Mouse (Mus musculus) G1E (cell line): ENCODE data around the gene Bmp2k. TPM values are rescaled to one million over a fixed set of nuclear protein-coding genes. Genes with fewer than 3 reads are reported as not detected.

Experiments
- ATAC-seq: 2 replicates; pipeline ENCODE4 v1.8.0; 2016; ENCODE audit warnings: mild to moderate bottlenecking; ENCODE audit not compliant: insufficient number of reproducible peaks, poor library complexity, low FRiP score, severe bottlenecking; ENCODE audit errors: extremely low read depth
- DNase-seq: peaks from one replicate; pipeline ENCODE4 v3.0.0; 2012; ENCODE audit warnings: low spot score
- H3K27me3 ChIP-seq: 2 replicates; pipeline ENCODE4 v1.6.1; 2012; ENCODE audit warnings: mild to moderate bottlenecking, low read length, inconsistent platforms; ENCODE audit not compliant: insufficient read depth
- H3K36me3 ChIP-seq: replicated peaks from 2 replicates; pipeline ENCODE3; 2012; ENCODE audit warnings: mild to moderate bottlenecking, inconsistent platforms
- H3K4me1 ChIP-seq: 2 replicates; pipeline ENCODE4 v1.6.1; 2012; ENCODE audit warnings: low read depth, low read length, inconsistent platforms, mixed read lengths; ENCODE audit not compliant: insufficient read depth
- H3K4me3 ChIP-seq: 2 replicates; pipeline ENCODE4 v1.5.1; 2012; ENCODE audit warnings: low read depth, mild to moderate bottlenecking, inconsistent platforms, low read length, moderate library complexity, mixed read lengths
- H3K9me3 ChIP-seq: replicated peaks from 2 replicates; pipeline ENCODE4 v1.6.1; 2012; ENCODE audit warnings: inconsistent platforms
- CTCF ChIP-seq: IDR thresholded peaks from 2 replicates; pipeline ENCODE4 v1.5.1; 2012; ENCODE audit warnings: low read depth, low read length, inconsistent platforms, mixed read lengths
- GATA1 ChIP-seq: IDR thresholded peaks from 2 replicates; pipeline ENCODE4 v1.6.1; 2012; ENCODE audit warnings: borderline replicate concordance, low read length, inconsistent platforms, mixed read lengths
- GATA2 ChIP-seq: IDR thresholded peaks from 2 replicates; pipeline ENCODE4 v1.6.1; 2012; ENCODE audit warnings: low read depth, low read length, inconsistent platforms, borderline replicate concordance
- POLR2AphosphoS5 ChIP-seq: IDR thresholded peaks from 2 replicates; pipeline ENCODE4 v1.6.1; 2012; ENCODE audit warnings: low read depth, low read length, inconsistent platforms; ENCODE audit not compliant: insufficient replicate concordance
- TAL1 ChIP-seq: conservative IDR thresholded peaks from 2 replicates; pipeline ENCODE4 v1.6.1; 2012; ENCODE audit warnings: low read depth, low read length, inconsistent platforms, mixed read lengths
- polyA plus RNA-seq: library from polyadenylated mRNA; stranded (reverse); fragments of >175 nt; gene quantifications from 2 replicates; pipeline ENCODE4 v1.2.3, GENCODE M21; 2012
- total RNA-seq, 2 experiments: library from RNA; stranded (forward) in 1 of 2; stranded (reverse) in 1 of 2; fragments of 200-1000 nt in 1 of 2; fragments of >200 nt in 1 of 2; fragmentation: Nextera tagmentation in 1 of 2; gene quantifications; 2 replicates each; pipeline ENCODE4 v1.2.3; 2014 to 2017

The Bmp2k gene
- total and polyA plus RNA-seq, 3 experiments = 52.6 to 944 (median 380) TPM

- Histone ChIP-seq H3K9me3 (no peaks in the 10 kb centered on the region), H3K27me3 (no peaks in the 10 kb centered on the region), H3K4me1 (peaks cover 84% of the 10 kb centered on the region), H3K36me3 (peaks cover 57% of the 10 kb centered on the region), H3K4me3 (peak overlapping the region; percentile 40; the same call in 1 of the 2 replicates)
- no peak for DNase-seq
- TF ChIP-seq CTCF (no peak), POLR2AphosphoS5 (no peak), GATA2 (no peak), GATA1 (no peak)
- ATAC-seq = no peak
These were observed 18.5 kb downstream of the Bmp2k start for GRCm38 (mm10) chr5:97015781-97016508.

- H3K36me3 ChIP-seq = peaks cover 58% of the 10 kb centered on the region
- peaks cover 86% of the 10 kb centered on the region for H3K4me1 ChIP-seq
- ATAC-seq = no peak
- DNase-seq = no peak
- TF ChIP-seq TAL1 (no peak), POLR2AphosphoS5 (peak; percentile 19; the same call in 1 of the 2 replicates)
- peak overlapping the region; percentile 34; the same call in 1 of the 2 replicates for H3K4me3 ChIP-seq
- no peaks in the 10 kb centered on the region for H3K9me3 ChIP-seq
- no peaks in the 10 kb centered on the region for H3K27me3 ChIP-seq
These were observed 19.5 kb downstream of the Bmp2k start for GRCm38 (mm10) chr5:97016842-97017577.

- peaks cover 89% of the 10 kb centered on the region for H3K4me1 ChIP-seq
These were observed 25.1 kb downstream of the Bmp2k start for GRCm38 (mm10) chr5:97022305-97023278.

GRCm38 (mm10) chr5:97024834-97025233, 27.3 kb downstream of the Bmp2k start:
- ATAC-seq (no peak), DNase-seq (no peak)
- TF ChIP-seq POLR2AphosphoS5 = peak; percentile 92
- TF ChIP-seq TAL1 = no peak
- Histone ChIP-seq H3K4me3 (peak overlapping the region; percentile 34; the same call in 1 of the 2 replicates), H3K9me3 (no peaks in the 10 kb centered on the region), H3K4me1 (peaks cover 93% of the 10 kb centered on the region), H3K27me3 (no peaks in the 10 kb centered on the region), H3K36me3 (peaks cover 70% of the 10 kb centered on the region)

More at GRCm38 (mm10) chr5:97022305-97023278, 25.1 kb downstream of the Bmp2k start:
- H3K9me3 ChIP-seq = no peaks in the 10 kb centered on the region
- peak; percentile 78 for ATAC-seq
- peak overlapping the region; percentile 18; the same call in 1 of the 2 replicates for H3K4me3 ChIP-seq
- TF ChIP-seq POLR2AphosphoS5 (no peak), TAL1 (peak; percentile 78)
- peaks cover 61% of the 10 kb centered on the region for H3K36me3 ChIP-seq
- DNase-seq = peak; percentile 50
- no peaks in the 10 kb centered on the region for H3K27me3 ChIP-seq

GRCm38 (mm10) chr5:97025650-97026049, 28.2 kb downstream of the Bmp2k start:
- peaks cover 90% of the 10 kb centered on the region for H3K4me1 ChIP-seq
- H3K9me3 ChIP-seq = no peaks in the 10 kb centered on the region
- H3K4me3 ChIP-seq = no peak overlapping the region; the same call in 1 of the 2 replicates
- DNase-seq (no peak), ATAC-seq (no peak)
- TF ChIP-seq GATA1 (no peak), GATA2 (no peak), TAL1 (no peak), CTCF (no peak), POLR2AphosphoS5 (no peak)
- peaks cover 71% of the 10 kb centered on the region for H3K36me3 ChIP-seq
- no peaks in the 10 kb centered on the region for H3K27me3 ChIP-seq

- H3K4me1 ChIP-seq = peaks cover 80% of the 10 kb centered on the region
These were observed 30.5 kb downstream of the Bmp2k start for GRCm38 (mm10) chr5:97028004-97028403.

More at GRCm38 (mm10) chr5:97028004-97028403, 30.5 kb downstream of the Bmp2k start:
- TF ChIP-seq POLR2AphosphoS5 = peak; percentile 60; the same call in 1 of the 2 replicates
- TF ChIP-seq GATA1 = no peak
- TF ChIP-seq TAL1 = no peak
- no peak for TF ChIP-seq CTCF
- no peak for TF ChIP-seq GATA2
- Histone ChIP-seq H3K36me3 (peaks cover 85% of the 10 kb centered on the region), H3K9me3 (no peaks in the 10 kb centered on the region), H3K4me3 (no peak overlapping the region; the same call in 1 of the 2 replicates), H3K27me3 (no peaks in the 10 kb centered on the region)
- no peak for DNase-seq
- ATAC-seq = no peak
